Mouse (Mus musculus) gastrocnemius, postnatal 36 days (tissue): ENCODE measurements around the gene Serpinb2. TPM values are rescaled to one million over a fixed set of nuclear protein-coding genes. Genes with fewer than 3 reads are reported as not detected.

Source experiments
- DNase-seq, 2 experiments: peaks; one replicate each; pipeline ENCODE4 v3.0.0; 2022
- intact Hi-C: fragments of 180-260 bp; cut with DNase I; formaldehyde crosslinking; loops from one replicate; pipeline ENCODE4 v1.15.1; 2025
- total RNA-seq, 2 experiments: library from RNA; stranded (reverse); gene quantifications; 2 replicates each; pipeline ENCODE4 v1.2.3; 2021

The Serpinb2 gene
- total RNA-seq, 2 experiments from 2014 or later = not detected

DNA sequence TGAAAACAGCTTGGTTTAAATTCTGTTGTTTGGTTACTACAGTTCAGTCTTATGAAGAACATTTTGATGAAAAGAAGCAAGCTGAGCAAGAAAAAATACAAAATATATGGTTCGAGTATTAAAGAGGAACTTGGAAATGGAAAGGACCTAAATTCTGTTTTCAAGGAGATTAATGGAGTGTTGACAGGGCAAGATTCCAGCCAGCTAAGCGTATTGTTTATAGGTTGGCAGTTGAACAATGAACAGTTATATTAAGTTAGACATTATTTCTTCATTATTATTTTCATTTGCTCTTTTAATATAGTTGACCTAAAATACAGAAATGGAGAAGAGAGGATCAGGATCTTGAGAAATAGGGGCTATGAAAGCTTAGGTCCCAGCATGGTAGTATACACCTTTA lies 64.9 kb downstream of the Serpinb2 start:
- intact Hi-C loops = no loop called here
- DNase-seq = no peak

DNA sequence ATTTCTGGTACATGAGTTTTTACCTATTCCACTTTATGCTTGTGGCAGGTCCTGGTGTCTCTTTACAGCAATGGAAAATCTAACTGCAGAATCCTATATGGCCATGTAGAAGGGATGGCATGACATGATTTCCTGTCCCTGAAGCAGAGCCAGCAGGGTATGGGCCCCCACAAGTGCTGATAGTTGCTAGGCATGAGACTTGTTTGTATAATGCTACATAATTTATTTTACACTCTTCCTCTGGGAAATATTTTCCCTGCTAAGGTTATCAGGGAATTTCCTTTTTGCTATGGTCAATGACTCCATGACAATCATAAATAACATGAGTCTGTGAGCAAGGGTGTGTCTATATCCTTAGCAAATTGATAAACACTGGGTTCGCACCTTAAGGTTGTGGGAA lies 66.3 kb downstream of the Serpinb2 start:
- intact Hi-C loops = no loop called here
- DNase-seq = no peak

DNA sequence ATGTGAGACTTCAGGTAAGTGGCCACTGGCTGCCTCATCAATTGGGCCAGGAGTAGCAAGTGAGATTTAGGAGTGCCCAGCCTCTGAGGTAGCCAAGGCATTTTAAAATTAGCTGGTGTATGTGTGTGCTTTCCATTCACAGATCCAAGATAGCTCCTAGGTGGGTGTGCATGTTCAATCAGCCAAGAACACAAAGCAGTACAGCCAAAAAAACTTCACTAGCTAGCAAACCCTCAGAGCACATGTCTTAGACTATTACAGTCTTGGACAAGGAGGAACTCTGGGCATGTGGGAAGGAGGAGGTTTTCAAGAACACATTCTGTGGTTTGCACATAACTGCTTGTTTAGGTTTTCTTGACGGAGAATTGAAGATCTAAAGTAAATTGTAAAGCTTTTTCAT lies 70.0 kb downstream of the Serpinb2 start:
- intact Hi-C loops = no loop called here
- DNase-seq = no peak

DNA sequence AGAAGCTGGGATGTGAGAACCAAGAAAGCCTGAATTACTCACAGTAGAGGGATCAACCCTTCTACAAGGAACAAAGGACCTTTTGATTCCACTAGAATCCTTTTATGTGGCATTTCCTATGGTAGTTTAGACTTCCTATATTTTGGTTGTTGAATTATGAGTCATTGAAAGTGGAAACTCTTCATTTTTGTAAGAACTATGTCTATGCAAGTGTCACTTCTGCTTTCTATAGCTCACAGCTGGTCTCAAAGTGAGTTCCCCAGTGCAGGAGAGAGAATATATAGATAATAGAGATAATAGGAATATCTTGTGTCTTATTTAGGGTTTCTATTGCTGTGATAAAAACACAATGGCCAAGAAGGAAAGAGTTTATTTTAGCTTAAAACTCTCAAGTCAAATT lies 71.7 kb downstream of the Serpinb2 start:
- no peak for DNase-seq
- intact Hi-C loops = no loop called here

DNA sequence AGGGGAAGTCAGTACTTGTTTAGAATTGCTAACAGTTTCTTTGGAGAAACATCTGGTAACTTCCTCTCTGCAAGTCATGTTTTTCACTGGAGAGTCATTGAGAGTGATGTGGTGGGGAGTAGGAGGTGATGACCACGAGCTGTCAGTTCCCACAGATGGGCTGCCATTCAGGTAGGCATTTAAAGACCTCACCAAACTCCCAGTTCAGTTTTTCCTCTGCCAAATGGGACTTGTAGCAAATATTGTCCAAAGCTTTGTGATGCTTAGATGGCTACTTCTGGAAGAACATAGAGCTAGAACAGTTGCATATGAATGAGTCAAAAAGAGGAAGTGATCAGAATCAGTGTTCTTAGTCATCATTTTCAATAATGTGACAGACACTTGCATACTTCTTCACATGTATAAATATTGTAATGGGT lies 72.7 kb downstream of the Serpinb2 start:
- intact Hi-C loops = no loop called here

DNA sequence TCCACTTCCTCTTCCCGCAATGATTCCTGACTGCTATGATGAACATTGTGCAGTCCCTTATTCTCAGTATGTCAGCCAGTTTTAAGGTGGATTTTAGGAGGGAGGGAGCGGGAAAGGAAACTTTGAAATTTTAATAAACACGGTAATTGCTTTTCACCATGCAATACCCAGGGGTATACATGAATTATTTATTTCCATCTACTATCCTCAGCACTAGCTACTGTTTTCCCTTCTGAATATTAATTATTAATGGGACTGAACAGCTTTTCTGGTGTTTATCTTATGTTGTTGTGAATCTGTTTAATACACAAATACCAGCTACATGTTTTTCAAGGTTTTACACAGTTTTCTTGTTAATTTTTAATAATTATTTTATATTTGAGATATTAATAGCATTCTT lies 73.7 kb downstream of the Serpinb2 start:
- intact Hi-C loops = no loop called here
- DNase-seq = no peak

More for the DNA sequence above, 72.7 kb downstream of the Serpinb2 start:
- no peak for DNase-seq

Other genes with a start within 250 kb of the Serpinb2 start
- not detected for gene Serpinb3b, start 233.1 kb upstream of the Serpinb2 start, total RNA-seq
- gene Serpinb3c, start 233.1 kb upstream of the Serpinb2 start, total RNA-seq = not detected
- not detected for gene Serpinb11, start 150.2 kb upstream of the Serpinb2 start, total RNA-seq
- gene Serpinb7, start 111.8 kb upstream of the Serpinb2 start, total RNA-seq = not detected
- 1 to 10 TPM in 1 of 2 experiments, under 1 TPM in 1; 0.97 to 2.2 TPM for gene Serpinb8, start 78.6 kb downstream of the Serpinb2 start, total RNA-seq